Mouse (Mus musculus): Measurements from ENCODE around the gene Tmem119.

DNA sequence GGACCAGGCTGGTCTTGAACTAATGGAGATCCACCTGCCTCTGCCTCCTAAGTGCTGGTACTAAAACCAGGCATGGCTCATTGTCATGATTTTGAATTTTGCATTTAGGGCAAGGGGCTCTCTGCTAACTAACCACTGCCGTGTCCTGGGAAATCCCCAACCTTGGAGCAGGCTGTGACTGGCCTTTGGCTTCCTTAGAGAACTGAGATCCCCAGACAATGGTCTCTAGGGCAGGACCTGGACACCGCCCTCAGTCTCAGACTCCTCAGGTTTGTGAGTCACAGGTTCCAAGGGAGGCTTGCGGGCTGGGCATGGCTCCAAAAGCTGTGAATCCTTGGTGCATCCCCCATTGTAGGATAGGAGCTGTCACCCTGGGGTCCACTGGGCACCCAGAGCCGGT, 26.3 kb upstream of the Tmem119 start:
- TF ChIP-seq CTCF (IDR thresholded peaks at IDR 0.05; ENCODE audit: insufficient read depth, low read length) (no peak), POLR2A (IDR thresholded peaks at IDR 0.05; ENCODE audit: borderline replicate concordance, extremely low read depth, low read depth, low read length) (no peak)

Measured in lung, adult 2 months (tissue).